Mouse (Mus musculus): ENCODE measurements around the gene Myo16. TPM values are rescaled to one million over a fixed set of nuclear protein-coding genes. Genes with fewer than 3 reads are reported as not detected.

The Myo16 gene
- polyA plus RNA-seq, 1 experiment from 2014 or later = 0.17 TPM

- Histone ChIP-seq H3K9me3 (ENCODE audit: control insufficient read depth, low read length) (no peaks in the 10 kb centered on the region), H3K27me3 (ENCODE audit: control insufficient read depth, insufficient read depth, low read length) (no peaks in the 10 kb centered on the region), H3K4me1 (ENCODE audit: control insufficient read depth, insufficient read depth, low read length) (peaks cover 5% of the 10 kb centered on the region; the same call in 1 of the 2 replicates), H3K4me3 (ENCODE audit: low read depth, low read length) (no peak overlapping the region), H3K27ac (replicated peaks; ENCODE audit: low read depth, low read length) (no peak overlapping the region), H3K4me2 (ENCODE audit: low read depth, severe bottlenecking) (no peak overlapping the region), H3K9ac (ENCODE audit: low read length) (no peak overlapping the region), H3K36me3 (ENCODE audit: control insufficient read depth, insufficient read depth, low read length) (no peaks in the 10 kb centered on the region)
- DNase-seq (ENCODE audit: low spot score) (no peak), ATAC-seq (ENCODE audit: insufficient number of reproducible peaks, low FRiP score, low TSS enrichment, low read depth) (no peak)
- 91% methylated on average over 8 of the region's 8 CpGs for WGBS
Measured at GRCm38 (mm10) chr8:10435492-10435891, 281.8 kb downstream of the Myo16 start.

GRCm38 (mm10) chr8:10438772-10439171, 285.1 kb downstream of the Myo16 start:
- H3K27me3 ChIP-seq (ENCODE audit: control insufficient read depth, insufficient read depth, low read length) = no peaks in the 10 kb centered on the region
- H3K4me1 ChIP-seq (ENCODE audit: control insufficient read depth, insufficient read depth, low read length) = peaks cover 5% of the 10 kb centered on the region; the same call in 1 of the 2 replicates
- 21% methylated on average over 11 of the region's 11 CpGs for WGBS
- no peak overlapping the region for H3K27ac ChIP-seq (replicated peaks; ENCODE audit: low read depth, low read length)
- no peak for ATAC-seq (ENCODE audit: insufficient number of reproducible peaks, low FRiP score, low TSS enrichment, low read depth)
- no peak overlapping the region for H3K9ac ChIP-seq (ENCODE audit: low read length)
- no peak overlapping the region for H3K4me2 ChIP-seq (ENCODE audit: low read depth, severe bottlenecking)
- peak; percentile 88 for DNase-seq (ENCODE audit: low spot score)
- no peaks in the 10 kb centered on the region for H3K36me3 ChIP-seq (ENCODE audit: control insufficient read depth, insufficient read depth, low read length)
- no peak overlapping the region for H3K4me3 ChIP-seq (ENCODE audit: low read depth, low read length)
- H3K9me3 ChIP-seq (ENCODE audit: control insufficient read depth, low read length) = no peaks in the 10 kb centered on the region

- Histone ChIP-seq H3K27me3 (ENCODE audit: control insufficient read depth, insufficient read depth, low read length) (no peaks in the 10 kb centered on the region), H3K4me2 (ENCODE audit: low read depth, severe bottlenecking) (no peak overlapping the region), H3K4me3 (ENCODE audit: low read depth, low read length) (no peak overlapping the region), H3K27ac (replicated peaks; ENCODE audit: low read depth, low read length) (no peak overlapping the region), H3K9ac (ENCODE audit: low read length) (no peak overlapping the region), H3K36me3 (ENCODE audit: control insufficient read depth, insufficient read depth, low read length) (no peaks in the 10 kb centered on the region), H3K9me3 (ENCODE audit: control insufficient read depth, low read length) (no peaks in the 10 kb centered on the region), H3K4me1 (ENCODE audit: control insufficient read depth, insufficient read depth, low read length) (peaks cover 5% of the 10 kb centered on the region; the same call in 1 of the 2 replicates)
- WGBS = 50% methylated on average over 16 of the region's 16 CpGs
- no peak for DNase-seq (ENCODE audit: low spot score)
- no peak for ATAC-seq (ENCODE audit: insufficient number of reproducible peaks, low FRiP score, low TSS enrichment, low read depth)
Measured at GRCm38 (mm10) chr8:10439595-10440453, 286.1 kb downstream of the Myo16 start.

- H3K4me2 ChIP-seq (ENCODE audit: low read depth, severe bottlenecking) = no peak overlapping the region
- H3K36me3 ChIP-seq (ENCODE audit: control insufficient read depth, insufficient read depth, low read length) = no peaks in the 10 kb centered on the region
- ATAC-seq (ENCODE audit: insufficient number of reproducible peaks, low FRiP score, low TSS enrichment, low read depth) (no peak), DNase-seq (ENCODE audit: low spot score) (no peak)
- H3K27me3 ChIP-seq (ENCODE audit: control insufficient read depth, insufficient read depth, low read length) = no peaks in the 10 kb centered on the region
- no peaks in the 10 kb centered on the region; the same call in 1 of the 2 replicates for H3K9me3 ChIP-seq (ENCODE audit: control insufficient read depth, low read length)
- H3K9ac ChIP-seq (ENCODE audit: low read length) = no peak overlapping the region
- WGBS = 74% methylated on average over 3 of the region's 3 CpGs
- H3K4me3 ChIP-seq (ENCODE audit: low read depth, low read length) = no peak overlapping the region
- peaks cover 5% of the 10 kb centered on the region; the same call in 1 of the 2 replicates for H3K4me1 ChIP-seq (ENCODE audit: control insufficient read depth, insufficient read depth, low read length)
- no peak overlapping the region for H3K27ac ChIP-seq (replicated peaks; ENCODE audit: low read depth, low read length)
Measured at GRCm38 (mm10) chr8:10442562-10442961, 288.9 kb downstream of the Myo16 start.

GRCm38 (mm10) chr8:10445011-10445410, 291.3 kb downstream of the Myo16 start:
- no peaks in the 10 kb centered on the region for H3K27me3 ChIP-seq (ENCODE audit: control insufficient read depth, insufficient read depth, low read length)
- no peak overlapping the region for H3K9ac ChIP-seq (ENCODE audit: low read length)
- WGBS = 82% methylated on average over 7 of the region's 7 CpGs
- H3K36me3 ChIP-seq (ENCODE audit: control insufficient read depth, insufficient read depth, low read length) = no peaks in the 10 kb centered on the region
- DNase-seq (ENCODE audit: low spot score) (no peak), ATAC-seq (ENCODE audit: insufficient number of reproducible peaks, low FRiP score, low TSS enrichment, low read depth) (no peak)
- H3K4me1 ChIP-seq (ENCODE audit: control insufficient read depth, insufficient read depth, low read length) = no peaks in the 10 kb centered on the region
- H3K9me3 ChIP-seq (ENCODE audit: control insufficient read depth, low read length) = no peaks in the 10 kb centered on the region; the same call in 1 of the 2 replicates
- no peak overlapping the region for H3K4me2 ChIP-seq (ENCODE audit: low read depth, severe bottlenecking)
- H3K4me3 ChIP-seq (ENCODE audit: low read depth, low read length) = no peak overlapping the region
- no peak overlapping the region for H3K27ac ChIP-seq (replicated peaks; ENCODE audit: low read depth, low read length)

- ATAC-seq (ENCODE audit: insufficient number of reproducible peaks, low FRiP score, low TSS enrichment, low read depth) = no peak
- H3K4me1 ChIP-seq (ENCODE audit: control insufficient read depth, insufficient read depth, low read length) = no peaks in the 10 kb centered on the region
Measured at GRCm38 (mm10) chr8:10448545-10448944, 294.8 kb downstream of the Myo16 start.

GRCm38 (mm10) chr8:10453046-10453445, 299.3 kb downstream of the Myo16 start:
- peaks cover 2% of the 10 kb centered on the region; the same call in 1 of the 2 replicates for H3K4me1 ChIP-seq (ENCODE audit: control insufficient read depth, insufficient read depth, low read length)
- no peak overlapping the region for H3K27ac ChIP-seq (replicated peaks; ENCODE audit: low read depth, low read length)
- DNase-seq (ENCODE audit: low spot score) (no peak), ATAC-seq (ENCODE audit: insufficient number of reproducible peaks, low FRiP score, low TSS enrichment, low read depth) (no peak)
- no peaks in the 10 kb centered on the region for H3K9me3 ChIP-seq (ENCODE audit: control insufficient read depth, low read length)
- no peak overlapping the region for H3K4me3 ChIP-seq (ENCODE audit: low read depth, low read length)
- no peaks in the 10 kb centered on the region; the same call in 1 of the 2 replicates for H3K36me3 ChIP-seq (ENCODE audit: control insufficient read depth, insufficient read depth, low read length)
- no peaks in the 10 kb centered on the region for H3K27me3 ChIP-seq (ENCODE audit: control insufficient read depth, insufficient read depth, low read length)
- WGBS = 81% methylated on average over 10 of the region's 10 CpGs
- no peak overlapping the region for H3K9ac ChIP-seq (ENCODE audit: low read length)
- H3K4me2 ChIP-seq (ENCODE audit: low read depth, severe bottlenecking) = no peak overlapping the region

More at GRCm38 (mm10) chr8:10448545-10448944, 294.8 kb downstream of the Myo16 start:
- 84% methylated on average over 14 of the region's 14 CpGs for WGBS
- Histone ChIP-seq H3K9me3 (ENCODE audit: control insufficient read depth, low read length) (no peaks in the 10 kb centered on the region; the same call in 1 of the 2 replicates), H3K27ac (replicated peaks; ENCODE audit: low read depth, low read length) (no peak overlapping the region), H3K4me3 (ENCODE audit: low read depth, low read length) (no peak overlapping the region), H3K27me3 (ENCODE audit: control insufficient read depth, insufficient read depth, low read length) (no peaks in the 10 kb centered on the region), H3K36me3 (ENCODE audit: control insufficient read depth, insufficient read depth, low read length) (no peaks in the 10 kb centered on the region), H3K9ac (ENCODE audit: low read length) (no peak overlapping the region), H3K4me2 (ENCODE audit: low read depth, severe bottlenecking) (no peak overlapping the region)
- DNase-seq (ENCODE audit: low spot score) = no peak

- no peak for ATAC-seq (ENCODE audit: insufficient number of reproducible peaks, low FRiP score, low TSS enrichment, low read depth)
- Histone ChIP-seq H3K4me2 (ENCODE audit: low read depth, severe bottlenecking) (no peak overlapping the region), H3K4me1 (ENCODE audit: control insufficient read depth, insufficient read depth, low read length) (peaks cover 5% of the 10 kb centered on the region; the same call in 1 of the 2 replicates), H3K9ac (ENCODE audit: low read length) (no peak overlapping the region), H3K4me3 (ENCODE audit: low read depth, low read length) (no peak overlapping the region), H3K9me3 (ENCODE audit: control insufficient read depth, low read length) (no peaks in the 10 kb centered on the region), H3K36me3 (ENCODE audit: control insufficient read depth, insufficient read depth, low read length) (no peaks in the 10 kb centered on the region; the same call in 1 of the 2 replicates), H3K27me3 (ENCODE audit: control insufficient read depth, insufficient read depth, low read length) (no peaks in the 10 kb centered on the region), H3K27ac (replicated peaks; ENCODE audit: low read depth, low read length) (no peak overlapping the region)
- DNase-seq (ENCODE audit: low spot score) = peak; percentile 36
- WGBS = 49% methylated on average over 9 of the region's 9 CpGs
Measured at GRCm38 (mm10) chr8:10458151-10458649, 304.5 kb downstream of the Myo16 start.

Measured in limb, embryonic 11.5 days (tissue).